Mouse (Mus musculus) lung, postnatal 0 days (tissue): ENCODE results near the gene Sgtb.

Source experiments
- CTCF ChIP-seq: IDR thresholded peaks from 2 replicates; pipeline ENCODE4 v1.5.1; 2016; ENCODE audit warnings: antibody characterized with exemption, mild to moderate bottlenecking
- EP300 ChIP-seq: IDR thresholded peaks from 2 replicates; pipeline ENCODE4 v1.6.1; 2016; ENCODE audit warnings: antibody characterized with exemption, mild to moderate bottlenecking, control low read depth

GRCm38 (mm10) chr13:104108651-104109287 is 772 bp upstream of the Sgtb start:
- TF ChIP-seq CTCF (no peak), EP300 (no peak)
